Mouse (Mus musculus) small intestine, adult 2 months (tissue): ENCODE data around the gene Slc25a25.

Experiments
- CTCF ChIP-seq: fragments of 200-500 bp; IDR thresholded peaks from 2 replicates; pipeline ENCODE4 v1.5.1; 2012; ENCODE audit warnings: low read depth, mild to moderate bottlenecking, control low read depth, inconsistent platforms, low read length, moderate library complexity, mixed read lengths; ENCODE audit not compliant: insufficient replicate concordance, insufficient read length; ENCODE audit errors: extremely low read depth
- POLR2A ChIP-seq: fragments of 200-500 bp; IDR thresholded peaks from 2 replicates; pipeline ENCODE4 v1.6.1; 2012; ENCODE audit warnings: low read depth, mild to moderate bottlenecking, control low read depth, inconsistent platforms, low read length, moderate library complexity

DNA sequence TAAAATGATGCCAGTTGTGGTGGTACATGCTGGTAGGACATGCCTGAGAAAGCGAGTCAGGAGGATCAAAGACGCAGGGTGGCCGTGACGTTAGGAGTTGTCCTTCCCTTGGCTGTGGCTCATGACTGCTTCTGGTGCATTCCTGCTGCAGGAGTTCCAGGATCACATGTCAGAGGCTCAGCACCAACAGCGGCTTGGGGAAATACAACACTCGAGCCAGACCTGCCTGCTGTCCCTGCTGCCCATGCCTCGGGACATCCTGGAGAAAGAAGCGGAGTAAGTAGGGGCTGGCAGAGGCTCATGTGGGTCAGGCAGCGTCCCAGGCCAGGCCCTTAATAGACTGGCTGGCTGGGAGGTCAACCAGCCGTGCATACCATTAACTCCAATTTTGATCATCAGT is 77.1 kb downstream of the Slc25a25 start:
- TF ChIP-seq POLR2A (no peak), CTCF (no peak)
